Mouse (Mus musculus) forebrain, embryonic 10.5 days (tissue): ENCODE results near the gene Plekha5. TPM values are rescaled to one million over a fixed set of nuclear protein-coding genes. Genes with fewer than 3 reads are reported as not detected.

Experiments
- DNase-seq: peaks from one replicate; pipeline ENCODE4 v3.0.0-alpha.2; 2017; ENCODE audit warnings: low spot score; ENCODE audit errors: extremely low spot score
- H3K27ac ChIP-seq: fragments of 300-500 bp; sonication (generic); 2 replicates; pipeline ENCODE4 v1.5.1; 2016; ENCODE audit warnings: mild to moderate bottlenecking
- H3K27me3 ChIP-seq: fragments of 300-500 bp; sonication (generic); 2 replicates; pipeline ENCODE4 v1.6.1; 2016; ENCODE audit warnings: mild to moderate bottlenecking; ENCODE audit not compliant: poor library complexity, severe bottlenecking
- H3K36me3 ChIP-seq: fragments of 300-500 bp; sonication (generic); replicated peaks from 2 replicates; pipeline ENCODE4 v1.6.1; 2016; ENCODE audit warnings: mild to moderate bottlenecking, moderate library complexity
- H3K4me1 ChIP-seq: fragments of 300-500 bp; sonication (generic); 2 replicates; pipeline ENCODE4 v1.6.1; 2016
- H3K4me3 ChIP-seq: fragments of 300-500 bp; sonication (generic); 2 replicates; pipeline ENCODE4 v1.5.1; 2016; ENCODE audit warnings: mild to moderate bottlenecking, moderate library complexity
- H3K9me3 ChIP-seq: fragments of 300-500 bp; sonication (generic); 2 replicates; pipeline ENCODE4 v1.6.1; 2016; ENCODE audit warnings: mild to moderate bottlenecking, moderate library complexity
- WGBS: fragments of 180-500 bp; shearing (Covaris S2); methylation state at CpG from one replicate; pipeline ENCODE4 v1.1.7; 2016; 5-methylcytosine and 5-hydroxymethylcytosine counted together
- polyA plus RNA-seq: library from polyadenylated mRNA; unstranded; fragments of >200 nt; fragmentation: Nextera tagmentation; extraction: Ambion mirVana; gene quantifications from 2 replicates; pipeline ENCODE4 v1.2.1, GENCODE M21; 2016

Plekha5 gene
- polyA plus RNA-seq, 1 experiment from 2014 or later = 46.0 TPM

GRCm38 (mm10) chr6:140548082-140548769, 124.4 kb downstream of the Plekha5 start:
- no peak for DNase-seq
- 76% methylated on average over 5 of the region's 5 CpGs for WGBS
- H3K36me3 ChIP-seq = peaks cover 97% of the 10 kb centered on the region
- peaks cover 20% of the 10 kb centered on the region for H3K4me1 ChIP-seq
- no peak overlapping the region for H3K4me3 ChIP-seq
- H3K27me3 ChIP-seq = no peaks in the 10 kb centered on the region
- no peaks in the 10 kb centered on the region for H3K9me3 ChIP-seq
- no peak overlapping the region for H3K27ac ChIP-seq

- Histone ChIP-seq H3K27ac (no peak overlapping the region), H3K9me3 (no peaks in the 10 kb centered on the region), H3K4me3 (no peak overlapping the region), H3K27me3 (no peaks in the 10 kb centered on the region), H3K36me3 (peaks cover 89% of the 10 kb centered on the region), H3K4me1 (peaks cover 20% of the 10 kb centered on the region)
- WGBS = 93% methylated on average over 13 of the region's 13 CpGs
- no peak for DNase-seq
Observed at GRCm38 (mm10) chr6:140550741-140551140, 126.9 kb downstream of the Plekha5 start.

- DNase-seq = no peak
- 71% methylated on average over 4 of the region's 4 CpGs for WGBS
- no peak overlapping the region for H3K27ac ChIP-seq
Observed at GRCm38 (mm10) chr6:140554261-140554660, 130.4 kb downstream of the Plekha5 start.

GRCm38 (mm10) chr6:140559411-140559810, 135.6 kb downstream of the Plekha5 start:
- Histone ChIP-seq H3K27ac (no peak overlapping the region), H3K27me3 (no peaks in the 10 kb centered on the region), H3K9me3 (no peaks in the 10 kb centered on the region), H3K4me1 (no peaks in the 10 kb centered on the region), H3K36me3 (peaks cover 53% of the 10 kb centered on the region), H3K4me3 (no peak overlapping the region)
- no peak for DNase-seq
- WGBS = 92% methylated on average over 6 of the region's 6 CpGs

More at GRCm38 (mm10) chr6:140554261-140554660, 130.4 kb downstream of the Plekha5 start:
- Histone ChIP-seq H3K27me3 (no peaks in the 10 kb centered on the region), H3K9me3 (no peaks in the 10 kb centered on the region), H3K4me3 (no peak overlapping the region), H3K36me3 (peaks cover 70% of the 10 kb centered on the region), H3K4me1 (no peaks in the 10 kb centered on the region)

- 91% methylated on average over 9 of the region's 9 CpGs for WGBS
- no peak overlapping the region for H3K4me3 ChIP-seq
- no peaks in the 10 kb centered on the region for H3K27me3 ChIP-seq
- no peaks in the 10 kb centered on the region for H3K9me3 ChIP-seq
- no peak for DNase-seq
- H3K4me1 ChIP-seq = no peaks in the 10 kb centered on the region
- H3K27ac ChIP-seq = no peak overlapping the region
- H3K36me3 ChIP-seq = peaks cover 53% of the 10 kb centered on the region
Observed at GRCm38 (mm10) chr6:140561151-140561916, 137.5 kb downstream of the Plekha5 start.

GRCm38 (mm10) chr6:140561917-140562590, 138.2 kb downstream of the Plekha5 start:
- Histone ChIP-seq H3K36me3 (peaks cover 52% of the 10 kb centered on the region), H3K27me3 (no peaks in the 10 kb centered on the region), H3K4me3 (no peak overlapping the region), H3K9me3 (no peaks in the 10 kb centered on the region), H3K4me1 (no peaks in the 10 kb centered on the region), H3K27ac (no peak overlapping the region)
- WGBS = 93% methylated on average over 9 of the region's 9 CpGs
- DNase-seq = no peak

- H3K27ac ChIP-seq = no peak overlapping the region
- no peak overlapping the region for H3K4me3 ChIP-seq
- WGBS = 92% methylated on average over 2 of the region's 2 CpGs
- no peak for DNase-seq
- H3K27me3 ChIP-seq = no peaks in the 10 kb centered on the region
- peaks cover 69% of the 10 kb centered on the region for H3K36me3 ChIP-seq
- H3K4me1 ChIP-seq = no peaks in the 10 kb centered on the region
- H3K9me3 ChIP-seq = no peaks in the 10 kb centered on the region
Observed at GRCm38 (mm10) chr6:140567199-140567598, 143.3 kb downstream of the Plekha5 start.

GRCm38 (mm10) chr6:140567897-140568296, 144.0 kb downstream of the Plekha5 start:
- peaks cover 76% of the 10 kb centered on the region for H3K36me3 ChIP-seq
- H3K4me1 ChIP-seq = no peaks in the 10 kb centered on the region
- 85% methylated on average over 2 of the region's 2 CpGs for WGBS
- no peaks in the 10 kb centered on the region for H3K27me3 ChIP-seq
- H3K9me3 ChIP-seq = no peaks in the 10 kb centered on the region
- DNase-seq = no peak
- H3K4me3 ChIP-seq = no peak overlapping the region
- no peak overlapping the region for H3K27ac ChIP-seq

- H3K27me3 ChIP-seq = no peaks in the 10 kb centered on the region
- no peak overlapping the region for H3K4me3 ChIP-seq
- H3K4me1 ChIP-seq = no peaks in the 10 kb centered on the region
- no peaks in the 10 kb centered on the region for H3K9me3 ChIP-seq
- DNase-seq = no peak
- WGBS = 92% methylated on average over 11 of the region's 11 CpGs
- H3K36me3 ChIP-seq = peaks cover 81% of the 10 kb centered on the region
- H3K27ac ChIP-seq = no peak overlapping the region
Observed at GRCm38 (mm10) chr6:140570152-140570551, 146.3 kb downstream of the Plekha5 start.

- no peaks in the 10 kb centered on the region for H3K4me1 ChIP-seq
- no peaks in the 10 kb centered on the region for H3K27me3 ChIP-seq
- no peak overlapping the region for H3K27ac ChIP-seq
- DNase-seq = no peak
- WGBS = 94% methylated on average over 3 of the region's 3 CpGs
- no peaks in the 10 kb centered on the region for H3K9me3 ChIP-seq
- no peak overlapping the region for H3K4me3 ChIP-seq
- H3K36me3 ChIP-seq = peaks cover 88% of the 10 kb centered on the region
Observed at GRCm38 (mm10) chr6:140574943-140575342, 151.1 kb downstream of the Plekha5 start.

- DNase-seq = no peak
Observed at GRCm38 (mm10) chr6:140576133-140576532, 152.3 kb downstream of the Plekha5 start.

GRCm38 (mm10) chr6:140576961-140577821, 153.3 kb downstream of the Plekha5 start:
- DNase-seq = no peak
- H3K36me3 ChIP-seq = peaks cover 83% of the 10 kb centered on the region

More at GRCm38 (mm10) chr6:140576133-140576532, 152.3 kb downstream of the Plekha5 start:
- no peak overlapping the region for H3K27ac ChIP-seq
- H3K4me3 ChIP-seq = no peak overlapping the region
- H3K27me3 ChIP-seq = no peaks in the 10 kb centered on the region
- H3K36me3 ChIP-seq = peaks cover 86% of the 10 kb centered on the region
- no peaks in the 10 kb centered on the region for H3K4me1 ChIP-seq
- no peaks in the 10 kb centered on the region for H3K9me3 ChIP-seq
- 92% methylated on average over 8 of the region's 8 CpGs for WGBS

More at GRCm38 (mm10) chr6:140576961-140577821, 153.3 kb downstream of the Plekha5 start:
- Histone ChIP-seq H3K27me3 (no peaks in the 10 kb centered on the region), H3K4me3 (no peak overlapping the region), H3K4me1 (no peaks in the 10 kb centered on the region), H3K27ac (no peak overlapping the region), H3K9me3 (no peaks in the 10 kb centered on the region)
- WGBS = 90% methylated on average over 18 of the region's 18 CpGs
